Mouse (Mus musculus): ENCODE measurements around the gene Rcc1.

DNA sequence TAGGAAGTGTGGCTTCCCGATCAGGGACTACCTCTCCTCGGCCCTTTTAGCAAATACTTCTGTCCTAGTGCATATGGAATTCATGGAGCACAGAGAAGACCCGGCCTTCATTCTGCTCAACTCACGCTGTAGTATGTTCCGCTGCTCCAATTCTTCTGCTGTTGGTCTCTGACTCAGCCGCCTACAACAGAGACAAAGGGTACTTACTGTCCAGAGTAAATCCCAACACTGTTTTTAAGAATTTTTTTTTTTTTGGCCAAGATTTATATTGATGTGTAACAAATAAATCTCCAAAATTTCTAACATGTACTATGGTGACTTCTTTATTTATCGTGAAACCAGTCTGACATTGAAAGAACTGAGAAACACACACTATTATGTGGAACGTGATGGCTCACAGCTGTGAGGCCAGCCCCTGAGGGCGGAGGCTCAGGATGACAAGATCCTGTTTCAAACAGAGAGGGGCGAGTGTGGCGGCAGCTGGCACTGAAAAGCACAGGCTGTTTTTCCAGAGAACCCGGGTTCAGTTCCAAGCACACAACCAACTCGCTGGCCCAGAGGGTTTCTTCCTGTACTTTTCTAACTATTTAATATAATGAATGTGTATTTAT, 12.2 kb upstream of the Rcc1 start:
- TF ChIP-seq TAL1 (IDR thresholded peaks at IDR 0.05; ENCODE audit: low read length) (no peak), GATA1 (IDR thresholded peaks at IDR 0.05; ENCODE audit: low read length) (no peak)
